Mouse (Mus musculus): ENCODE measurements around the gene Rprd1b. TPM values are rescaled to one million over a fixed set of nuclear protein-coding genes. Genes with fewer than 3 reads are reported as not detected.

Rprd1b gene
- polyA plus RNA-seq, 1 experiment from 2014 or later = 54.2 TPM

GRCm38 (mm10) chr2:158155615-158156014 lies 127.3 kb downstream of the Rprd1b start:
- WGBS = 77% methylated on average over 2 of the region's 2 CpGs
- 0 out of 2 replicates have a peak, but pooled peaks cover 4% of the 10 kb centered on the region for H3K9me3 ChIP-seq (replicated peaks)
- H3K9ac ChIP-seq = no peak overlapping the region
- H3K4me2 ChIP-seq = no peak overlapping the region
- H3K4me1 ChIP-seq = peaks cover 18% of the 10 kb centered on the region
- no peak overlapping the region for H3K4me3 ChIP-seq
- no peak for ATAC-seq
- H3K36me3 ChIP-seq (ENCODE audit: poor library complexity, severe bottlenecking) = no peaks in the 10 kb centered on the region
- H3K27ac ChIP-seq = no peak overlapping the region
- H3K27me3 ChIP-seq = no peaks in the 10 kb centered on the region

DNA sequence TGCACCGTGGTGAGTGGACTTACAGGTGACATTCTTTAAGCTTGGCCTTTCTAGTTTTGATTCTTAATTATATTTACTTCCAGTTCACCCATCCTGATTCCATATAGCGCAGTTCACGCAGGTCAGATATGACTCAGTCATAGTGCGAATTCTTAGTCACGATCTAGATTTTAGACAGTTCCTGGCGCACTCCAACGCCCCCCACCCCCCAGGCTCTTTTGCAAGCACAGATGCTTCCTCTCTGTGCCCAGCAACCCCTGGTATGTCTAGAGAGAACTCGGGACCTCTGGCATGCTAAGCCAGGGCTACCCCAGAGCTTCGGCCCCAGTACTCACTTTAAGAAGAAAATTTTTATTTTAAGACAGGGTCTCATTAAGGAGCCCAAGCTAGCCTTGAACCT lies 128.2 kb downstream of the Rprd1b start:
- ATAC-seq = no peak
- 0 out of 2 replicates have a peak, but pooled peaks cover 3% of the 10 kb centered on the region for H3K9me3 ChIP-seq (replicated peaks)
- 93% methylated on average over 9 of the region's 9 CpGs for WGBS
- no peak overlapping the region for H3K4me2 ChIP-seq
- H3K36me3 ChIP-seq (ENCODE audit: poor library complexity, severe bottlenecking) = no peaks in the 10 kb centered on the region
- H3K4me3 ChIP-seq = no peak overlapping the region
- no peak overlapping the region for H3K9ac ChIP-seq
- H3K27me3 ChIP-seq = no peaks in the 10 kb centered on the region
- peaks cover 18% of the 10 kb centered on the region for H3K4me1 ChIP-seq
- no peak overlapping the region for H3K27ac ChIP-seq

- H3K27ac ChIP-seq = no peak overlapping the region
- H3K4me2 ChIP-seq = no peak overlapping the region
- no peak overlapping the region for H3K9ac ChIP-seq
- no peak for ATAC-seq
- H3K36me3 ChIP-seq (ENCODE audit: poor library complexity, severe bottlenecking) = no peaks in the 10 kb centered on the region
- H3K4me3 ChIP-seq = no peak overlapping the region
- 52% methylated on average over 8 of the region's 8 CpGs for WGBS
- H3K4me1 ChIP-seq = peaks cover 18% of the 10 kb centered on the region
- H3K27me3 ChIP-seq = no peaks in the 10 kb centered on the region
- 0 out of 2 replicates have a peak, but pooled peaks cover 5% of the 10 kb centered on the region for H3K9me3 ChIP-seq (replicated peaks)
Observed at GRCm38 (mm10) chr2:158157654-158158053, 129.4 kb downstream of the Rprd1b start.

GRCm38 (mm10) chr2:158159376-158160235 lies 131.3 kb downstream of the Rprd1b start:
- H3K4me2 ChIP-seq = no peak overlapping the region
- 0 out of 2 replicates have a peak, but pooled peaks cover 5% of the 10 kb centered on the region for H3K9me3 ChIP-seq (replicated peaks)
- no peak for ATAC-seq
- H3K27me3 ChIP-seq = no peaks in the 10 kb centered on the region
- no peak overlapping the region for H3K9ac ChIP-seq
- H3K36me3 ChIP-seq (ENCODE audit: poor library complexity, severe bottlenecking) = no peaks in the 10 kb centered on the region
- H3K4me1 ChIP-seq = no peaks in the 10 kb centered on the region
- no peak overlapping the region for H3K4me3 ChIP-seq
- WGBS = 71% methylated on average over 7 of the region's 7 CpGs
- H3K27ac ChIP-seq = no peak overlapping the region

GRCm38 (mm10) chr2:158161761-158162160 lies 133.5 kb downstream of the Rprd1b start:
- WGBS = 92% methylated on average over 6 of the region's 6 CpGs
- H3K4me2 ChIP-seq = no peak overlapping the region
- no peaks in the 10 kb centered on the region for H3K36me3 ChIP-seq (ENCODE audit: poor library complexity, severe bottlenecking)
- H3K4me1 ChIP-seq = no peaks in the 10 kb centered on the region
- no peak overlapping the region for H3K4me3 ChIP-seq
- no peaks in the 10 kb centered on the region for H3K27me3 ChIP-seq
- H3K9ac ChIP-seq = no peak overlapping the region
- ATAC-seq = no peak
- no peak overlapping the region for H3K27ac ChIP-seq
- H3K9me3 ChIP-seq (replicated peaks) = 0 out of 2 replicates have a peak, but pooled peaks cover 5% of the 10 kb centered on the region

GRCm38 (mm10) chr2:158163034-158163433 lies 134.7 kb downstream of the Rprd1b start:
- Histone ChIP-seq H3K36me3 (ENCODE audit: poor library complexity, severe bottlenecking) (no peaks in the 10 kb centered on the region), H3K27ac (no peak overlapping the region), H3K4me3 (no peak overlapping the region), H3K4me2 (no peak overlapping the region), H3K4me1 (0 out of 2 replicates have a peak, but pooled peaks cover 4% of the 10 kb centered on the region), H3K9ac (no peak overlapping the region), H3K27me3 (no peaks in the 10 kb centered on the region), H3K9me3 (replicated peaks) (0 out of 2 replicates have a peak, but pooled peaks cover 5% of the 10 kb centered on the region)
- 88% methylated on average over 6 of the region's 6 CpGs for WGBS
- no peak for ATAC-seq

DNA sequence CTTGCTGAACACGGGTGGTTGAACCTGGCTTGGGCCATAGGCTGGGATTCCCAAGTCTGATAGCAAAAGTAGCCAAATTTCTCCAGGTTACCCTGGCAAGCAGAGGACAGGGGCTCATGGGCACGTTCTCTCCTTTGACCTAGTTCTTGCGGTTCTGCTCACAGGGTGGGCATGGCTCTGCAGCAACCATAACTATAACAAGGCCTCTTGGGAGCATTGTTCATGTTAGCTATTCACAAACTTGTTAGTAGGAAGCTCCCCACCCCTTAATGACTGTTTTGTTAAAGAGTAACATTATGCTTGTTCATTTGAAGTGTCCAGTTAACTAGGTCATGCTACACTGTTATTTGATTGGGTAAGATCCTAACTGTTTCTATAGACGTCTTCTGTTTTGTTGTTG lies 137.5 kb downstream of the Rprd1b start:
- 0 out of 2 replicates have a peak, but pooled peaks cover 7% of the 10 kb centered on the region for H3K4me1 ChIP-seq
- 74% methylated on average over 4 of the region's 4 CpGs for WGBS
- H3K36me3 ChIP-seq (ENCODE audit: poor library complexity, severe bottlenecking) = no peaks in the 10 kb centered on the region
- no peak overlapping the region for H3K4me3 ChIP-seq
- H3K4me2 ChIP-seq = no peak overlapping the region
- H3K27me3 ChIP-seq = no peaks in the 10 kb centered on the region
- no peak overlapping the region for H3K27ac ChIP-seq
- no peak overlapping the region for H3K9ac ChIP-seq
- no peak for ATAC-seq
- H3K9me3 ChIP-seq (replicated peaks) = 0 out of 2 replicates have a peak, but pooled peaks cover 5% of the 10 kb centered on the region

DNA sequence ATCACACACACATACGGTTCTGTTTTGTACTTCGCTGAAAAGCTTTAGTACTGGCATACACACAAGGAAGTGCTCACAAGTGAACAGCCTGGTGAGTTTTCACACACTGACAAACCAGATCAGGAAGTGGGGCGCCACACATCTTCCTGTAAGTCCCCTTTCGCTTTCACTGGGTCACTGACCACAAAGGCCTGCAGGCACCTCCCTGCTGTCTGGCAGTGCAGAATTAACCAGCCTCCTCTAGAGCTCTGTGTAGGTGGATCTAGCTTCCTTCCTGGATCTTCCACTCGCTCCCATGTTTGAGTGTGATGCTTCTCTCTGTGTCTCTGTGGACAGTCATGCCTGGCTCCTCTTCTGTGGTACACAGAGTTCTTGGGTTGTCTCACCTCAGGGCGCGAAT lies 138.3 kb downstream of the Rprd1b start:
- no peak for ATAC-seq
- WGBS = 81% methylated on average over 7 of the region's 7 CpGs
- Histone ChIP-seq H3K36me3 (ENCODE audit: poor library complexity, severe bottlenecking) (no peaks in the 10 kb centered on the region), H3K9me3 (replicated peaks) (0 out of 2 replicates have a peak, but pooled peaks cover under 1% of the 10 kb centered on the region), H3K9ac (no peak overlapping the region), H3K27ac (no peak overlapping the region), H3K4me3 (no peak overlapping the region), H3K27me3 (no peaks in the 10 kb centered on the region), H3K4me1 (0 out of 2 replicates have a peak, but pooled peaks cover 7% of the 10 kb centered on the region), H3K4me2 (no peak overlapping the region)

GRCm38 (mm10) chr2:158167496-158168205 lies 139.4 kb downstream of the Rprd1b start:
- Histone ChIP-seq H3K36me3 (ENCODE audit: poor library complexity, severe bottlenecking) (no peaks in the 10 kb centered on the region), H3K4me2 (no peak overlapping the region), H3K9ac (no peak overlapping the region), H3K4me1 (0 out of 2 replicates have a peak, but pooled peaks cover 7% of the 10 kb centered on the region), H3K4me3 (no peak overlapping the region), H3K27ac (no peak overlapping the region), H3K9me3 (replicated peaks) (no peaks in the 10 kb centered on the region), H3K27me3 (no peaks in the 10 kb centered on the region)
- 75% methylated on average over 9 of the region's 9 CpGs for WGBS
- ATAC-seq = no peak

GRCm38 (mm10) chr2:158168741-158169211 lies 140.5 kb downstream of the Rprd1b start:
- Histone ChIP-seq H3K27me3 (no peaks in the 10 kb centered on the region), H3K4me2 (no peak overlapping the region), H3K4me1 (0 out of 2 replicates have a peak, but pooled peaks cover 7% of the 10 kb centered on the region), H3K9me3 (replicated peaks) (no peaks in the 10 kb centered on the region), H3K36me3 (ENCODE audit: poor library complexity, severe bottlenecking) (no peaks in the 10 kb centered on the region), H3K9ac (no peak overlapping the region), H3K27ac (no peak overlapping the region), H3K4me3 (no peak overlapping the region)
- no peak for ATAC-seq
- WGBS = 72% methylated on average over 8 of the region's 8 CpGs

DNA sequence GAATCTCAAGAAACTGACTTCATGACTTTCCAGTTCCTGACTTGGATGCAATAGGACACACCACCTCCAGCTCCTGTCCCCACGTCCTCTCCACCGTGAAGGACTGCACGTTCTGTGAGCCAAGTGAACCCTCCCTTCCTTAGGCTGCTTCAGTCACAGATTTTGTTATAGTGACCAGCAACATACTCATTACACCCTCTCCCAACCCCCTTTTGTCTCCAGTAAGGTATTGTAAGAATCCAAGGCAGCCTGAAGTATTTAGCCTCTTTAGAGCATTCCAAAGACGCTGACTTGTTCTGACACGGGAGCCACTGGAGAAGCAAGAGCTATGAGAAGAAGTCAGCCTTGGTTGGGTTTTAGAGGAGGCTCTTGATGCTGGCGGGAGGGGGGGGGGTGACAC lies 141.1 kb downstream of the Rprd1b start:
- H3K4me2 ChIP-seq = no peak overlapping the region
- no peaks in the 10 kb centered on the region for H3K27me3 ChIP-seq
- WGBS = 78% methylated on average over 6 of the region's 6 CpGs
- H3K27ac ChIP-seq = no peak overlapping the region
- H3K4me1 ChIP-seq = 0 out of 2 replicates have a peak, but pooled peaks cover 7% of the 10 kb centered on the region
- H3K9me3 ChIP-seq (replicated peaks) = no peaks in the 10 kb centered on the region
- H3K4me3 ChIP-seq = no peak overlapping the region
- H3K36me3 ChIP-seq (ENCODE audit: poor library complexity, severe bottlenecking) = no peaks in the 10 kb centered on the region
- no peak overlapping the region for H3K9ac ChIP-seq
- ATAC-seq = no peak

DNA sequence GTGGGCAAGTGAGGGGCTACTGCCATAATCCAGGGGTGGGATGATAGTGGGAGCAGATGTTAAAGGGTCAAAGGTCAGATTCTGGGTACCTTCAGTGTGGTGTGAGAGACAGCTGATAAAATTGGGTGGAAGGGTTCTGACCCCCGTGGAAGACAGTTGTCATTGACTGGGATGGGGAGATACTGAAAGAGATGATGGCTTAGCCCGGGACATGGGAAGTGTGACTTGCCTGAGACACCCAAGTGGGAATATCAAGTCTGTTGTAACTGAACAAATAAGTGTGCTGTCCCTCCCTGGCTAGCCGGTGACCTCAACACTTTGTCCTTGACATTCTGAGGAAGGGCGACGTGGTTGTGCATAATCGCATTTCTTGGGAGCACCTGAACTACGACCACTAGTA lies 141.5 kb downstream of the Rprd1b start:
- no peaks in the 10 kb centered on the region for H3K9me3 ChIP-seq (replicated peaks)
- H3K36me3 ChIP-seq (ENCODE audit: poor library complexity, severe bottlenecking) = no peaks in the 10 kb centered on the region
- no peak overlapping the region for H3K9ac ChIP-seq
- no peak overlapping the region for H3K27ac ChIP-seq
- ATAC-seq = no peak
- H3K4me1 ChIP-seq = 0 out of 2 replicates have a peak, but pooled peaks cover 7% of the 10 kb centered on the region
- WGBS = 92% methylated on average over 7 of the region's 7 CpGs
- no peak overlapping the region for H3K4me2 ChIP-seq
- no peaks in the 10 kb centered on the region for H3K27me3 ChIP-seq
- H3K4me3 ChIP-seq = no peak overlapping the region
